Mouse (Mus musculus): Measurements from ENCODE around the gene B9d2.

Gene B9d2

DNA sequence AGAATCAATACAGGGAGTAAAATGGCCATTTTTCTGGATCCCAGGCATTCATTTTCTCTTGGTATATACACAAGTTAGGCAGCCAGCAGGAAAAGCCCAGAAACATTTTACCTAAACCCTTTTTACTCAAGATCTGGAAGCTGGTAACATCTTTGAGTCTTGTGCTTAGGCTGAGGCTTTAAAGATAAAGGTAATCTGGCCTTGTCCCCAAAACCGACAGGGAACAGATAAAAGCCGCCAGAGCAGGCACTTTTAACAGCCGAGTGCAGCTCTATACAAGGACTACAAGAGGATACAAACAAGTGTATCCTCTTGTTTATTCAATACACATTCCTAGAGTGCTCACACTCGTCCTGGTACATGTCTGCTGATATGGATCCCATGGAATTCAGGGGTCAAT is 54.4 kb downstream of the B9d2 start:
- DNase-seq, result no peak

Measured in thymus, postnatal 14 days (tissue).